Mouse (Mus musculus): ENCODE measurements at regions not wholly inside any gene's neighbourhood (a gene's known extent, or its start where the extent isn't known, plus 50 kb on each side); places are given as distances from the start of the nearest gene placed in this dataset.

GRCm38 (mm10) chr7:67462591-67462990 lies 89.9 kb upstream of the Mef2a start:
- H3K36me3 ChIP-seq (ENCODE audit: control insufficient read depth, insufficient read depth, low read length): no peaks in the 10 kb centered on the region
- peak; percentile 32; the same call in 1 of the 2 replicates for ATAC-seq (ENCODE audit: low read depth)
- H3K4me2 ChIP-seq (ENCODE audit: low read depth, low read length): no peak overlapping the region
- no peak overlapping the region for H3K9ac ChIP-seq (replicated peaks; ENCODE audit: low read depth, low read length)
- H3K4me3 ChIP-seq (ENCODE audit: low read depth, low read length): no peak overlapping the region
- WGBS: 52% methylated on average over 9 of the region's 9 CpGs
- H3K27ac ChIP-seq (ENCODE audit: low read depth, low read length): no peak overlapping the region
- H3K4me1 ChIP-seq (ENCODE audit: control insufficient read depth, insufficient read depth, low read length): 0 out of 2 replicates have a peak, but pooled peaks cover 4% of the 10 kb centered on the region
- no peaks in the 10 kb centered on the region for H3K9me3 ChIP-seq (ENCODE audit: control insufficient read depth, low read length)
- no peaks in the 10 kb centered on the region for H3K27me3 ChIP-seq (ENCODE audit: control insufficient read depth, insufficient read depth, low read length)

- no peak overlapping the region for H3K4me2 ChIP-seq (ENCODE audit: low read depth, low read length)
- 94% methylated on average over 11 of the region's 11 CpGs for WGBS
Observed at GRCm38 (mm10) chr7:67461333-67462255, 88.9 kb upstream of the Mef2a start.

GRCm38 (mm10) chr7:67459810-67460209 lies 87.2 kb upstream of the Mef2a start:
- Histone ChIP-seq H3K27me3 (ENCODE audit: control insufficient read depth, insufficient read depth, low read length) (no peaks in the 10 kb centered on the region), H3K36me3 (ENCODE audit: control insufficient read depth, insufficient read depth, low read length) (no peaks in the 10 kb centered on the region), H3K9me3 (ENCODE audit: control insufficient read depth, low read length) (no peaks in the 10 kb centered on the region), H3K4me1 (ENCODE audit: control insufficient read depth, insufficient read depth, low read length) (0 out of 2 replicates have a peak, but pooled peaks cover 4% of the 10 kb centered on the region), H3K4me3 (ENCODE audit: low read depth, low read length) (no peak overlapping the region), H3K4me2 (ENCODE audit: low read depth, low read length) (no peak overlapping the region), H3K9ac (replicated peaks; ENCODE audit: low read depth, low read length) (no peak overlapping the region), H3K27ac (ENCODE audit: low read depth, low read length) (no peak overlapping the region)
- WGBS: 83% methylated on average over 10 of the region's 10 CpGs
- ATAC-seq (ENCODE audit: low read depth): no peak

More at GRCm38 (mm10) chr7:67461333-67462255, 88.9 kb upstream of the Mef2a start:
- no peaks in the 10 kb centered on the region for H3K36me3 ChIP-seq (ENCODE audit: control insufficient read depth, insufficient read depth, low read length)
- no peaks in the 10 kb centered on the region for H3K27me3 ChIP-seq (ENCODE audit: control insufficient read depth, insufficient read depth, low read length)
- no peak overlapping the region for H3K27ac ChIP-seq (ENCODE audit: low read depth, low read length)
- ATAC-seq (ENCODE audit: low read depth): no peak
- H3K9me3 ChIP-seq (ENCODE audit: control insufficient read depth, low read length): no peaks in the 10 kb centered on the region
- no peak overlapping the region for H3K4me3 ChIP-seq (ENCODE audit: low read depth, low read length)
- H3K9ac ChIP-seq (replicated peaks; ENCODE audit: low read depth, low read length): no peak overlapping the region
- H3K4me1 ChIP-seq (ENCODE audit: control insufficient read depth, insufficient read depth, low read length): 0 out of 2 replicates have a peak, but pooled peaks cover 4% of the 10 kb centered on the region

GRCm38 (mm10) chr7:67459209-67459608 lies 86.6 kb upstream of the Mef2a start:
- Histone ChIP-seq H3K27ac (ENCODE audit: low read depth, low read length) (no peak overlapping the region), H3K4me1 (ENCODE audit: control insufficient read depth, insufficient read depth, low read length) (0 out of 2 replicates have a peak, but pooled peaks cover 4% of the 10 kb centered on the region), H3K9ac (replicated peaks; ENCODE audit: low read depth, low read length) (no peak overlapping the region), H3K4me3 (ENCODE audit: low read depth, low read length) (no peak overlapping the region), H3K36me3 (ENCODE audit: control insufficient read depth, insufficient read depth, low read length) (no peaks in the 10 kb centered on the region), H3K4me2 (ENCODE audit: low read depth, low read length) (no peak overlapping the region), H3K27me3 (ENCODE audit: control insufficient read depth, insufficient read depth, low read length) (no peaks in the 10 kb centered on the region), H3K9me3 (ENCODE audit: control insufficient read depth, low read length) (no peaks in the 10 kb centered on the region)
- no peak for ATAC-seq (ENCODE audit: low read depth)
- WGBS: 93% methylated on average over 9 of the region's 9 CpGs

- Histone ChIP-seq H3K36me3 (ENCODE audit: control insufficient read depth, insufficient read depth, low read length) (no peaks in the 10 kb centered on the region), H3K9ac (replicated peaks; ENCODE audit: low read depth, low read length) (no peak overlapping the region), H3K4me2 (ENCODE audit: low read depth, low read length) (no peak overlapping the region), H3K27me3 (ENCODE audit: control insufficient read depth, insufficient read depth, low read length) (no peaks in the 10 kb centered on the region), H3K9me3 (ENCODE audit: control insufficient read depth, low read length) (no peaks in the 10 kb centered on the region), H3K4me3 (ENCODE audit: low read depth, low read length) (no peak overlapping the region), H3K4me1 (ENCODE audit: control insufficient read depth, insufficient read depth, low read length) (0 out of 2 replicates have a peak, but pooled peaks cover 4% of the 10 kb centered on the region), H3K27ac (ENCODE audit: low read depth, low read length) (no peak overlapping the region)
- WGBS: 93% methylated on average over 4 of the region's 4 CpGs
- no peak for ATAC-seq (ENCODE audit: low read depth)
Observed at GRCm38 (mm10) chr7:67458640-67459039, 86.0 kb upstream of the Mef2a start.

GRCm38 (mm10) chr7:67457898-67458297 lies 85.2 kb upstream of the Mef2a start:
- ATAC-seq (ENCODE audit: low read depth): no peak
- Histone ChIP-seq H3K9ac (replicated peaks; ENCODE audit: low read depth, low read length) (no peak overlapping the region), H3K27me3 (ENCODE audit: control insufficient read depth, insufficient read depth, low read length) (no peaks in the 10 kb centered on the region), H3K4me1 (ENCODE audit: control insufficient read depth, insufficient read depth, low read length) (no peaks in the 10 kb centered on the region), H3K36me3 (ENCODE audit: control insufficient read depth, insufficient read depth, low read length) (no peaks in the 10 kb centered on the region), H3K4me3 (ENCODE audit: low read depth, low read length) (no peak overlapping the region), H3K27ac (ENCODE audit: low read depth, low read length) (no peak overlapping the region), H3K4me2 (ENCODE audit: low read depth, low read length) (no peak overlapping the region), H3K9me3 (ENCODE audit: control insufficient read depth, low read length) (no peaks in the 10 kb centered on the region)
- 97% methylated on average over 1 of the region's 1 CpGs for WGBS

GRCm38 (mm10) chr7:67456015-67456414 lies 83.4 kb upstream of the Mef2a start:
- no peaks in the 10 kb centered on the region for H3K4me1 ChIP-seq (ENCODE audit: control insufficient read depth, insufficient read depth, low read length)
- no peak overlapping the region for H3K4me2 ChIP-seq (ENCODE audit: low read depth, low read length)
- no peaks in the 10 kb centered on the region for H3K36me3 ChIP-seq (ENCODE audit: control insufficient read depth, insufficient read depth, low read length)
- H3K4me3 ChIP-seq (ENCODE audit: low read depth, low read length): no peak overlapping the region
- no peaks in the 10 kb centered on the region for H3K9me3 ChIP-seq (ENCODE audit: control insufficient read depth, low read length)
- no peaks in the 10 kb centered on the region for H3K27me3 ChIP-seq (ENCODE audit: control insufficient read depth, insufficient read depth, low read length)
- H3K9ac ChIP-seq (replicated peaks; ENCODE audit: low read depth, low read length): no peak overlapping the region
- WGBS: 91% methylated on average over 4 of the region's 4 CpGs
- H3K27ac ChIP-seq (ENCODE audit: low read depth, low read length): no peak overlapping the region
- no peak for ATAC-seq (ENCODE audit: low read depth)

GRCm38 (mm10) chr7:67454458-67454857 lies 81.8 kb upstream of the Mef2a start:
- no peaks in the 10 kb centered on the region for H3K4me1 ChIP-seq (ENCODE audit: control insufficient read depth, insufficient read depth, low read length)
- no peaks in the 10 kb centered on the region for H3K36me3 ChIP-seq (ENCODE audit: control insufficient read depth, insufficient read depth, low read length)
- H3K4me2 ChIP-seq (ENCODE audit: low read depth, low read length): no peak overlapping the region
- H3K9me3 ChIP-seq (ENCODE audit: control insufficient read depth, low read length): no peaks in the 10 kb centered on the region
- no peaks in the 10 kb centered on the region for H3K27me3 ChIP-seq (ENCODE audit: control insufficient read depth, insufficient read depth, low read length)
- no peak overlapping the region for H3K9ac ChIP-seq (replicated peaks; ENCODE audit: low read depth, low read length)
- WGBS: 67% methylated on average over 4 of the region's 4 CpGs
- H3K27ac ChIP-seq (ENCODE audit: low read depth, low read length): no peak overlapping the region
- ATAC-seq (ENCODE audit: low read depth): no peak
- no peak overlapping the region for H3K4me3 ChIP-seq (ENCODE audit: low read depth, low read length)

GRCm38 (mm10) chr7:67451157-67451793 lies 78.6 kb upstream of the Mef2a start:
- Histone ChIP-seq H3K4me1 (ENCODE audit: control insufficient read depth, insufficient read depth, low read length) (peaks cover 2% of the 10 kb centered on the region), H3K9me3 (ENCODE audit: control insufficient read depth, low read length) (no peaks in the 10 kb centered on the region), H3K9ac (replicated peaks; ENCODE audit: low read depth, low read length) (no peak overlapping the region), H3K4me2 (ENCODE audit: low read depth, low read length) (no peak overlapping the region), H3K36me3 (ENCODE audit: control insufficient read depth, insufficient read depth, low read length) (no peaks in the 10 kb centered on the region), H3K4me3 (ENCODE audit: low read depth, low read length) (no peak overlapping the region), H3K27me3 (ENCODE audit: control insufficient read depth, insufficient read depth, low read length) (no peaks in the 10 kb centered on the region), H3K27ac (ENCODE audit: low read depth, low read length) (no peak overlapping the region)
- ATAC-seq (ENCODE audit: low read depth): no peak
- 86% methylated on average over 6 of the region's 6 CpGs for WGBS
